ENCODE assay signal across 12 mouse cellular contexts in genomic region chr19:3355096-3355495, GRCm38 (mm10). TPM values are rescaled to one million over a fixed set of nuclear protein-coding genes. Genes with fewer than 3 reads are reported as not detected.
DNase-seq lines count a peak whose midpoint lies in the region; TF ChIP-seq lines count a peak whose summit lies in the region.
"Had no signal": no experiment of that assay in that cellular context is flagged by ENCODE, and none has a peak within 500 bp of the region (broad histone marks: within the 10 kb centered on the region; RNA-seq: fewer than 3 reads in every experiment).

No protein-coding gene starts in this region.

- peak; percentile 71 for DNase-seq in adrenal gland, postnatal 14 days
- DNase-seq in adrenal gland, postnatal 4 days (ENCODE audit: low spot score in 2 of 2) = no peak
- DNase-seq in layer of hippocampus, adult 2 months (ENCODE audit: low spot score in 2 of 2) = no peak
- DNase-seq in layer of hippocampus, postnatal 14 days (ENCODE audit: low spot score in 2 of 2) = no peak
- DNase-seq in CD4-positive helper T cell, adult 2 months (ENCODE audit: low read depth, low spot score) = peak; percentile 24
- peak; percentile 47 for DNase-seq in gastrocnemius, postnatal 14 days
- no peak for DNase-seq in adipocyte (ENCODE audit: low spot score)
- no peak for DNase-seq in right cerebral cortex, postnatal 36 days (ENCODE audit: low spot score in 2 of 2)

- peak; percentile 74 for TF ChIP-seq CTCF in layer of hippocampus, adult 2 months (conservative IDR thresholded peaks at IDR 0.05)

- H3K4me3 ChIP-seq in layer of hippocampus, adult 2 months = no peak overlapping the region
- H3K4me3 ChIP-seq: embryonic facial prominence, embryonic 12.5 days; limb, embryonic 15.5 days; neural tube, embryonic 13.5 days had no signal

- no peak overlapping the region for H3K27ac ChIP-seq in layer of hippocampus, adult 2 months
- H3K27ac ChIP-seq: embryonic facial prominence, embryonic 12.5 days; limb, embryonic 15.5 days; neural tube, embryonic 13.5 days had no signal

- intact Hi-C loops in gastrocnemius, postnatal 14 days (cut with DNase I; ENCODE audit: low total_unique reads) = no loop called here

RNA-seq across cellular contexts. Expression of gene Cpt1a, which starts 33.0 kb away (rescaled TPM):
- total RNA-seq in adrenal gland, postnatal 14 days (2021) = 274 and 315 TPM in 2 replicates
- 100 to 1,000 TPM; 225 to 242 TPM for total RNA-seq in adrenal gland, postnatal 4 days (2021)
- 10 to 100 TPM; 24.8 to 26.3 TPM for total RNA-seq in layer of hippocampus, adult 2 months (2021)
- 10 to 100 TPM; 29.1 to 34.5 TPM for total RNA-seq in layer of hippocampus, postnatal 14 days (2021)
- 10 to 100 TPM; 21.9 to 23.1 TPM for total RNA-seq in gastrocnemius, postnatal 14 days (2021)

RNA-seq across cellular contexts. Expression of gene Tesmin, which starts 33.6 kb away (rescaled TPM):
- 0.56 and 1.3 TPM in 2 replicates for total RNA-seq in adrenal gland, postnatal 14 days (2021)
- 1 to 10 TPM; 1.7 to 2.4 TPM for total RNA-seq in adrenal gland, postnatal 4 days (2021)
- total RNA-seq in layer of hippocampus, adult 2 months (2021) = under 1 TPM; 0.20 to 0.33 TPM
- under 1 TPM; 0.25 to 0.52 TPM for total RNA-seq in layer of hippocampus, postnatal 14 days (2021)
- total RNA-seq in gastrocnemius, postnatal 14 days (2021) = under 1 TPM; 0.20 to 0.43 TPM

RNA-seq across cellular contexts. Expression of gene Gal, which starts 59.2 kb away (rescaled TPM):
- total RNA-seq in adrenal gland, postnatal 14 days (2021) = 21.5 and 21.9 TPM in 2 replicates
- total RNA-seq in adrenal gland, postnatal 4 days (2021) = 10 to 100 TPM in 1 of 2 experiments, 1 to 10 TPM in 1; 9.1 to 12.4 TPM
- under 1 TPM in 1 of 2 experiments, not detected in 1; 0.79 TPM for total RNA-seq in layer of hippocampus, adult 2 months (2021)
- total RNA-seq in layer of hippocampus, postnatal 14 days (2021) = 1 to 10 TPM; 3.8 to 5.1 TPM
- total RNA-seq in gastrocnemius, postnatal 14 days (2021) = under 1 TPM in 1 of 2 experiments, not detected in 1; 0.33 TPM
- total RNA-seq: heart, postnatal 10 days had no signal

Comparison
In these comparisons a context has a peak if more than half of its experiments do, and no peak if none do; other contexts are left out.
1. DNase-seq: peak in adrenal gland, postnatal 14 days (single experiment), CD4-positive helper T cell, adult 2 months (single experiment) and gastrocnemius, postnatal 14 days (single experiment); none in adrenal gland, postnatal 4 days (0 of 2), layer of hippocampus, adult 2 months (0 of 2), layer of hippocampus, postnatal 14 days (0 of 2), adipocyte (single experiment) and right cerebral cortex, postnatal 36 days (0 of 2).